Mouse (Mus musculus): ENCODE measurements around the gene Tspan18.

Tspan18 gene

DNA sequence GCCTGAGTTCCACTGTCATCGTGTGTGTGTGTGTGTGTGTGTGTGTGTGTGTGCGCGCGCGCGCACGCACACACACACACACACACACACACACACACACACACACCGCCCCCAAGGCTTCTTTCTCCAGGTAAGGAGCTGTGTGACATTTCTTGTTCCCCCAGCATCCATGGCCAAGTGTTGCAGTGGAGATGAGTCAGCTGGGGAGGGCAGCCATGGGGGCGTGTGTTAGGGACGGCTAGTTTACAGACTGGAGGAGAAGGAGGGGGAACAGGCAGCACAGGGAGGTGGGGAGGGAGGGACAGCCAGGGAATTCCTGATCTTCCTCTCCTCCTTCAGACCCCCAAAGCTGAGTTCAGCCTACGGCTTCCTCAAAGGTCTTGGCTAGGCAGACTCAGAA is 151.4 kb downstream of the Tspan18 start:
- DNase-seq (ENCODE audit: low spot score in 2 of 2) = no peak

DNA sequence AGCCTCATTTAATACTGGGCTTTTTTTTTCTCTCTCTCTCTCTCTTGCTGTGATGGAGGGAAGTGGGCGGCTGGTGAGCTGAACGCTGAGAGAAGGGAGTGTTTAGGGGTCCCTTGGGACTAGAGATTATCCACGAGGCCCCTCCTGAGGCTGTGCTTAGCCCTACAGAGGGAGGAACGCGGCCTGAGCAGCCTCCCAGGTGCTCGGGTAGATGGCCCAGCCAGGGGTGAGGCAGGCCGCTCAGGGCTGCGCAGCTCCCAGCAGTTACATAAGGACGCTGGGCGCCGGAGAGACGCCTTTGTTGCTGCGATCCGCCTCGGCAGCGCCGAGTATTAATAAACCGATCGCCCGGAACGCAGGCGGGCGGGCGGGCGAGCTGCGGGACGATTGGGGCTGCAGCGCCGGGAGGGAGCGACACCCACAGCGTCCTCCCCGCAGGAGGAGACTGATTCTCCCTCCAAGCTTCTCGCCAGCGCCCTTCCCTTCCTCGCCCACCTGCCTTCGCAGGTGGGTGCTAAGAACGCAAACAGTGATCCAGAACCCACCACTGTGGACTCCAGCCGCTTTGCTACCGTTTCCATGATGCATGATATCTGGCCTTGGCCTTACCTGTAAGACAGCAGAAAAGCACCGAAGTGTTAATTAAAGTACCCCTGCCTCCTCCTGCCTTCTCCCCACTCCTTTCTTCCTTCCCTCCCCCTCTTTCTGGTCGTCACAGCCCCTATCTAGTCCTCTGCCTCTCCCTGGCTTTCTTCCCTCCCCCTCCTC is 154.0 kb downstream of the Tspan18 start:
- peak; percentile 56 to 71 for DNase-seq (ENCODE audit: low spot score in 2 of 2)

DNA sequence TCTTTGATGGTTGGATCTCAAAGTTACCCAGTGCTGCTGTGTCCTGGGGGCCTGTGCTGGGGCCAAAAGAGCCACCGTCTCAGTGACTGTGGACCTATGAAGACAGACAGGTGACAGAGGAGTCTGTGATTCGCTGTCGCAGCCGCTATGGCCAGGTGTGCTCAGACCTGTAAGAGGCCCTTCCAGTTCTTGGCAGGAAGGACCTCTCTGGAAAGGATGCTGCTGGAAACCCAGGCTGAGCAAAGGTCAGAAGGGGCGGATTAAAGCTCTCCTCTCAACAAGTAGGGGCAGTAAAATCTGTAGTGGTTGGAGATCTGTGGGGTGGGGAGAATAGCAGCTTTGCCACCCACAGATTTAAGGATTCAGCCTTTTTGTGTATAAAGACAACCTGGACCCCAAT is 154.7 kb downstream of the Tspan18 start:
- no peak for DNase-seq (ENCODE audit: low spot score in 2 of 2)

DNA sequence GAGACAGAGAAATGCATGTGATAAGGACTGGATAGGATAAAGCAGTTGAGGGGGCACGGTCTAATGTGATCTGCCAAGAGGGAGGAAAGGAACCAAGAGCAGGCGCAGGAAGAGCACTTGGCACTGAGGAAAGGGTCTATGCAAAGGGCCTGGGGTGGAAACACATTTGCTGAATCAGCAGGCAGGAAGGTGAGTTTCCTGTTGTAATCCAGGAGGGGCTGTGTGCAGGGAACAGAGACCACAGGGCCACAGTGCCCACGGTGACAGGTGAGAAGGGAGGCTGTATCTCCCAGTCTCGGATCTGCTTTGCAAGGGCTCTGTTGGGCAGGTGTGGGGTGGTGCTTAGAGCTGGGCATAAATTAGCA is 156.0 kb downstream of the Tspan18 start:
- DNase-seq (ENCODE audit: low spot score in 2 of 2) = no peak

DNA sequence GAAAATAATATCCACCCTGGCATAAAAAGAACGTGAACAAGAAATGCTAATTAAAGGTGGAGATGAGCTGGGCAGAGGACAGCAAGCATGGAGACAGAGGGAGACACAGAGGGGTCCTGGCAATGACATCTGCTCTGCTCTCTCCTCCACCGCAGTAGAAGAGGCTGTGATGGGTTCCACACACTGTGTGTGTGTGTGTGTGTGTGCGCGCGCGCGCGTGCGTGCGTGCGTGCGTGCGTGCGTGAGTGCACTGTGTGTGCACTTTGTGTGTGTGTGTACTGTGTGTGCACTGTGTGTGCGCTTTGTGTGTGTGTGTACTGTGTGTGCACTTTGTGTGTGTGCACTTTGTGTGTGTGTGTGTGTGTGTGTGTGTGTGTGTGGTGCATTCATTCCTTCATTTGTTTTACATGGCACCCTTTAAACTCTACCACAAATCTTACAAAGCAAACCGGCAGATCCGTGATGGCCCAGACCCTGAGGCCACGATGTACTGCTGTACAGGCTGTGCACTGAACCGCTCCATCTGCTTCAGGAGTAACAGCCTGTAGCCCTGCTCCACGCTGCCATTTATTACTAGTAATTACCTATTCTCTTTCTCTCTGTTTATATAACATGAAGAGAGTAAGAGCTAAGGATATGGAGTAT is 156.5 kb downstream of the Tspan18 start:
- no peak for DNase-seq (ENCODE audit: low spot score in 2 of 2)

DNA sequence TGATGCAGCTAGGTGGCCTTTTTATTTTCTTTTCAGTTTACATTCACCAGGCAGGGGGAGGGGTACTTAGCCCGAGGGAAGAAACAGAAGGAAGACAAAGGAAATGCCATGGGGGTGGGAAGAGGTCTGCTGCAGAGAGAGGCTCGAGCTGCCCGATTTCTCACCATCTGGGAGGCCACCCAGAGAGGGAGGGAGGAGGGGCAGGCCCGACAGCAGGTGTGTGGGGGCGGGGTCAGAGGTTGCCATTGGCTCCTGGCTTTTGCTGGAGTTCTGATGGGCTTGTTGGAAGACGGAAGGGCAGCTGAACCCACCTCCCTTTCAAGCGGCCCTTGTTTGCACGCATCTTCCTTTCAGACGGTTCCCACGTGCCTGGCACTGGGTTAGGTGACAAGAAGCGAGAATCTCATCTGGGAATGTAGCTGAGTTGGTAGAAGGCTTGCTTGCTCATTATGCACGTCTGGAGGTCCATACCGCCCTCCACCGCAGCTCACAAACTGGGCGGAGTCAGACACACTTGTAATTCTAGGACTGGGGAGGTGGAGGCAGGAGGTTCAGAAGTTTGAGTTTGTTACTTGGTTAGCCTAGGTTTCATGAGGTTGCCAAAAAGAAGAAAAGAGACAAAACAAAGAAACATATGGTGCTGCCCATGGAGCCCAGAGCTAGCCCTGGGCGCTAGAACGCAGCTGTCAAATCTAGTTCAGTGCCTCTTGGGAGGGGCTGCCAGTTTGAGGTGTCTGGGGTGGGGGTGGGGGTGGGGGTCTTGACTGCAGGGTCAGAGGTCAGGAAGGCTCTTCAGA is 157.2 kb downstream of the Tspan18 start:
- DNase-seq (ENCODE audit: low spot score in 2 of 2) = no peak

DNA sequence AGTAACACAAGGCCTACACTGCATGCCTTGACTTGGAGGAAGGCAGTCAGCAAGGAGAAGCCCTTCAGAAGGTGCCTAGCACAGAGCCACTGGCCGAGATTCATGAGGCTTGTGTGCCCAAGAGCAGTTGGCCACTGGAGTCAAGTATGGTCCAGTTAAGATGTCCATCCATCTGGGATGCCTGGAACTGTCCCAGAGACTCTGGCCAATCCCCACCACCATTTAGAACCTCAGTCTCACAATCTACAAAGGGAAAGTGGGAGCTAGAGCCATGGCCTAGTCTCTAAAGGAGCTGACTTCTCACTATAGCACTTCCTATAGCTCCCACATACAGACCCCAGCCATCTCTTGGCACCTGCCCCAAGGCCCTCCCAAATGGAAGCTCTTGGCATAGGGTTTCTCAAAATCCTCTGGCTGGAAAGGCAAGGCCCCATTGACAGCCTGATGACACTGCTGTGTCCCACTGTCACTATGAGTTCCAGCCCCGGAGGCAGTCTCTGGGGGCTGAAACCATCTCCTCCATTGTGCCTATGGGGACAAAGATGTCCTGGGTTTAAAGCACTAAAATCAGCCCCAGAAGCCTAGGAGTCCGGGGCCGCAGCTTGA is 158.0 kb downstream of the Tspan18 start:
- DNase-seq (ENCODE audit: low spot score in 2 of 2) = no peak

DNA sequence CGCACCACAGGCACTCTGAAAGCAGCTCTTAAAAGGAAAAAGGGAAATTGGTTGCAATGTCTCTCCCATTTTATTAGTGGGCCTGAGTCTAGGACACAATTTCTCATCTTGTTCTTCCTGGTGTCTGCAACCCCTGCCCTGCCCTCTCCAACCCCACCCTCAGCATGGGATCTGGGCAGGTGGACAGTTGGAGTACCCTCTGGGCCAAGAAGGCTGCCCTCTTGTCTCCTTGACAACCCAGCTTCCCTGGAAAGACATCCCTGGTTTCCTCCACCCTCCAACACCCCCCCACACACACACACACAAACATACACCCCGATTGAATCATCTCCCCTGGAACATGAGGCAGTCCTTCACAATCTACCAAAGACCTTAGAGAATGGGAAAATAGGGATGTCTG is 158.6 kb downstream of the Tspan18 start:
- no peak for DNase-seq (ENCODE audit: low spot score in 2 of 2)

DNA sequence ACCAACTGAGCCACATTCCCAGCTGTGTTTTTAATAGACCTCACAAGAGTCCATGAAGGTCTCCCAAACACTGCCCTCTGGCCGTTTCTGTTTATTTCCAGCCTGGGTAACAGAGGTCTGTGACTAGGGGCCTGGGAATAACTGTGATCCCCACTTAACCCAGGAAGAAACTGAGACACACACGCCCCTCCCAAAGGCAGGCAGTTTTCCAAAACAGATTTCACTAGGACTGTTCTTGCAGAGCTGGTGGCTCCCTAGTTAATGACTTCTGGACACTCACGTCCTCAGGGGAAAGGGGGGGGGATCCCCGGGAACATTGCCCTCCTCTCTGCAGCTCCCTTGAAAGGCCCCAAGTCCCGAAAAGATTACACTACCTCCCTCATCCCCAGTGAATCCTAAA is 159.0 kb downstream of the Tspan18 start:
- no peak for DNase-seq (ENCODE audit: low spot score in 2 of 2)

DNA sequence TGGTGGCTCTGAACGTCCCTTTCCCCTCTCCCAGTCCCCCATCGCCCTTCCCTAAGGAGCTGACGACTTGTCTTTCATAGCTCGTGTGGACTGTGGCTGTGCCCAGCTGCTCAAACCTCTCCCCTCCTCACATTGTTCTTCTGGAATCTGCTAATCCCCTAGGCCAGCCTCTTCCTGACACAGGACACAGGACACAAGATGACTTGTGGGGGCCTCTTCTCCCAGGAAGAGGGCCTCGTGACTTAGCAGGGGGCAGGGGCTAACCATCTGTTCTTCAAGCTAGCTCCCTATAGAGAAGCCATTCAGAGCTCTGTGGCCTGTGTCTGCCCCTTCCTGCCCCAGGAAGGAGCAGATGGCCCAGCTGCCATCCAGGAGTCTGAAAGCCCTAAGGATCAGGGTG is 160.1 kb downstream of the Tspan18 start:
- DNase-seq (ENCODE audit: low spot score in 2 of 2) = no peak

DNA sequence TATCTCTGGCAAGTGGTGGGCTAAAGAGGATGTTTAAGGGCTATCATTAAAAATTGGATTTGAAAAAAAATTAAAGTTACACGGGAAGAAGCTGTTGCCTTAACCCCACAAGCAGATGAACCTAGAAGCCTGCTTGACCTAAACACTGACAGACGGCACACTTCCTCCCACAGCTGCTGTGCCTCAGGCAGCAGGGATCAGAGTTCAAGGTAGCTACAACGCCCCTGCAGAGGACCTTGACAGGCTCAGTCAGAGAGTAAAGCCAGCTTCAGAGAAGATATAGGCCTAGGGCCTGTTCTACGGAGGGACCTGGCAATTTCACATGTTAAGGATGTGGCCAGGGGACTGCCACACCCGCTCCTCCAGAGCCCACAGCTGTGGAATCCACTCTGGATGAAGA is 161.8 kb downstream of the Tspan18 start:
- DNase-seq (ENCODE audit: low spot score in 2 of 2) = no peak

DNA sequence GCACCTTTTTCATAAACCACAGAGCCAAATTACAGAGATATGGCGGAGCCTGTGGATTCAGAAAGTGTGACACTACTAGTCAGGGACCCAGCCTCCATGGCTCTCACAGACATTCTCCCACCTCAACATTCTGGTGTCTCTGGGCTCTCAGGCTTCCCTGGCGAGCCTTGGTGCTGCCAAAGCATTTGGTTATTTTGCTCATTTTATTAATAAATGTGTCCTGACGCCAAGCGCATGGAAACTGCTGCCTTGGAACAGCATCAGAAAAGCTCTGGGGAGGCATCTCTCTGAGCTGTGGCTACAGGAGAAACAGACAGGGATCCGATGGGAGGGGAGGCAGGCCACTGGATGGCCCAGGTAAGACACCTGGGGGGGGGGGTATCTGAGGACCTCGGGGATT is 162.4 kb downstream of the Tspan18 start:
- no peak for DNase-seq (ENCODE audit: low spot score in 2 of 2)

DNA sequence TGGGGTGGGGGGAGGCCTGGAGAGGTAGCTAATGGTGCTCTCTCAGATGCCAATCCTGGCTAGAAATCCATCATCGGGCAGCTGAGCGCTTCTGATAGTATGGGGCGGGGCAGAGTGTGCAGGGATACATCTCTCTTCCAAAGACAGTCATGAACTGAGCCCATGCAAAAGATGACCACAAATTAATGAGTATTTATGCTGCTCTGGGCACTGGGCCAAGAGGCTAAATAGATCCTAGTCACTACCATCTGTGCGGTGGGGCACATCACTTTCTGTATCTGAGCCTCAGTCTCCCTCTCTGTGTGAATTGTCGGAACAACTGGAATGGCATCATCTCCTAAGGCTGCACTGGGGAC is 163.5 kb downstream of the Tspan18 start:
- no peak for DNase-seq (ENCODE audit: low spot score in 2 of 2)

DNA sequence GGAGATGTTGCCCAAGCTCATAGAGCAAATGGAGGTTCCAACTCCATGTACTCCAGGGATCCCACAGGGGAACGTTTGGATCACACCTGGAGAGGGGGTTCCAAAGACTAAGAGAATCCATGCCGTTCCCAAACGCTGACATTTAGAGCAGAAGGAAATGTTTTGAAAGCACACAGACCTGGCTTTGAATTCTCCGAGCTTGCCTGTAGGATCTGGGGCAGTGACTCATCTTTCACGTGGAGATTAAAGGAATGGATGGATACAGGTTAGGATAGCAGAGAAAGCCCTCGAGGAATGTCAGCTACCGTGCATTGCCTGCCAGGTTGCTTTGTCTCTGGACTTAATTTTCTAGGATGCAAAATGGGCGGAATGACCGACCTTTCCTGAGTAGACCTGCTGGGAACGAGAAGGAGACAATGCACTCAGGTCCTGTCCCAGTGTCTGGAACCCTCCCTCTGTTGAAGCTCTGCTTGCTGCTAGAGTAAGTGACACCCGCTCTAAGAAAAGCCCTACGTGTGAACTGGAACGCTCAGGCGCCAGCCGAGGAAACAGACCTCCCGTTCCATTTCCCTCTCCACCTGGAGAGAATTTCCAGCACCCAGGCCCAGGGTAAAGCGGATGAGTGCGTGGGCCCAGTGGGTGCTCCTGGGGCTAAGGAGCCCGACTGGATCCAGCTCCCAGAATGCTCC is 164.0 kb downstream of the Tspan18 start:
- DNase-seq (ENCODE audit: low spot score in 2 of 2) = peak in 1 of 2 experiments; percentile 50

DNA sequence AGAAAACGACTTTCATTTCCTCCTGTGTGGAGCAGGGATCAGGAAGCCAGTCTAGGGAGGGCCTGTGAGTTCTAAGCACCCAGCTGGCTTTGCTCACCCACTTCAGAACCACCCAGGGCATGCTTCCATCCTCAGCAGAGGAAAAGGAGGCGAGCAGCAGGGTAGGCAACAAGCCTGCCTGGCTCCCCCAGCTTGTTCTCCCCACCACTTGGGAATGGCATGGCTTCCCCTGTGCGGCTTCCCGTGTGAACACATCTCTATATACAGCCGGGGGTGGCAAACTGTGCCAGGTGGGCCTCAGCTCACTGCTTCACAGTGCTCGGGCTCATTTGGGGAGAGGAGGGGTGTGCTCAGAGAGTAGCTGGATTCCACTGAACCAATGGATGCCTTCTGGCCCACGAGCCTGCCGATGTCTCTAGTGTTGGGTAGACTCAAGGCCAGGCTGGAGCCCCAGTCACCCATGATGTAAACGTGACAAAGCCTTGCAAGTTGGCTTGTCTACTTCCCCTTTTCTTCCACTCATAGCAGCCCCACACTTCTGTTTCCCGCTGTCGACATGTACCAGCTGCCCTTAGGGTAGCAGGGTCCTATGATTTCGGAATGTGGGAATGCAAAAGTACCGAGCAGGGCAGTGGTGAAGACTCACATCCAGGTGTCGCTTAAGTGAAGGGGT is 167.4 kb downstream of the Tspan18 start:
- DNase-seq (ENCODE audit: low spot score in 2 of 2) = peak in 1 of 2 experiments; percentile 55

DNA sequence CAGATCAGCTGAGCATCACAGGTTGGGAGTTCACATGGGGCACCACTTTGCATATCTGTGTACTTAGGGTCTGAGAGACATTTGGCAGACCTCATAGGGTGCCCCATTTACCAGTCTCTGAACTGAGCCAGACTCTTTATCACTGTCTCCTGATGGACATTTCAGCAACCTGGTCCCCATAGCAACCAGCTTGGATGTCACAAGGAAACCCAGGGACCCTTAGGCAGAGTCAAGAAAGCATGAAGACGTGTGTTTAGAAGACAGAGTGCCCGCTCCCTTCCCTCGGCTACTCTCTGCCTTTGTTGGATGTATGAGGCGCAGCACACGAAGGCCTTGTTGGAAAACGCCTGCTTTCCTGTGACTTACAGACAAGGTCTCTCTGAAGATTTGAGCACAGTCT is 168.0 kb downstream of the Tspan18 start:
- DNase-seq (ENCODE audit: low spot score in 2 of 2) = no peak

DNA sequence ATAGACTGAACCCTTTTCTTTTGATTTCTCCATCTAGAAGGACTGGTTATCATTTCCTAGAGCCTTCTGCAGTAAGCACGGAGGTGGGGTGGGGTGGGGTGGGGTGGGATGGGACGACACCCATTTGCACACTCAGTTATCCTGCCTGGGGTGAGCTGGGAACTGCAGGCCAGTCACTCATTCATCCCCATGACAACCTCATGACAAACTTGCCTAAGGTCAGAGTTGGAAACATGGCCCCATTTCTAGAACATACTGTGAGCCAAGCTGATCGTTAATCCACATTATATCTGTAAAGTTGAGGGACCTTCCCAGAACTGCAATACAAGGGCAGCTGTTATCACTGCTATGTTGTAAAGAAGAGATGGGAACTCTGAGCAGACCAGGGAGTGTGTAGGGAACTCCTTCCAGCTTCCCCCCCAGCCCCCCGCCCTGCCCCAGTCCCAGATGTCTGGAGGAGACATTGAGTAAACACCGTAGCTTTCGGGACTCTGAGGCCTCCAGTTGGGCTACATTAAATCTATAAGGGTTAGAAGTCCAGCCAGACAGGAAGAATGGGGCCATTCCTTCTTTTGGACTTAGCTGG is 170.5 kb downstream of the Tspan18 start:
- DNase-seq (ENCODE audit: low spot score in 2 of 2) = no peak

DNA sequence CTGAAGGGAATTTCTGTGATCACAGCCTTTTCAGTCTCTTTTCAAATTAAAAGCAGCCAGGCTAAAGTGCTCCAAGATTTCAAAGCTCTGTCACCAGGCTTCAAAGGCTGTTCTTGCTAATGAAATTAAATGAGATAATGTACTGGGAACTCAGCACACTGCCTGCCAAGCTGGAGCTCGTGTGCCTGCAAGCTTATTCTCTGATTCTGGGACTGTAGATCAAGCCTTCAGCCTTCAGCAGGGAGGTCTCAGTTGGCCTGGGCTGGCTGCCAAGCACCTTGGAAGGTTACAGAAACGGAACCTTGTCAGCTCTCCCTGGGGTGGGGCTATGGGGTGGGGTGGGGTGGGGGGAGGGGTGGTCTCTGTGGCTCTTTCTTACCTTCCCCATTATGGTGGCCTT is 171.0 kb downstream of the Tspan18 start:
- no peak for DNase-seq (ENCODE audit: low spot score in 2 of 2)

DNA sequence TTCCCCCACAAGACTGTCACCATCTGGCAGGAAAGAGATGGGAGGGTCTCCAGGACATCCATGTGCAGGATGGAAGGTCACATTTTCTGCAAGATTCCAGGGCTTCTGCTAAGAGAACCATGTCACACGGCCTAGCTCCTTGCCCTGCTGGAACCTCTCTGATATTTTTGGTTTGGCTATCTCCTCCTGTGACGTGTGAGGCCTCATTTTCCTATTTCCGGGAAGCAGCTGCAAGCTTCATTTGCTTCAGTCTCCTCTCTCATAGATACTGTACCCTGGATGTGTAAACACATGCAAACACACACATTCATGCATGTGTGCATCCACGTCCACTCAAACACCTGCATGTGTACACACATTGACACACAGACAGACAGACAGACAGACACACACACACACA is 171.5 kb downstream of the Tspan18 start:
- DNase-seq (ENCODE audit: low spot score in 2 of 2) = no peak

DNA sequence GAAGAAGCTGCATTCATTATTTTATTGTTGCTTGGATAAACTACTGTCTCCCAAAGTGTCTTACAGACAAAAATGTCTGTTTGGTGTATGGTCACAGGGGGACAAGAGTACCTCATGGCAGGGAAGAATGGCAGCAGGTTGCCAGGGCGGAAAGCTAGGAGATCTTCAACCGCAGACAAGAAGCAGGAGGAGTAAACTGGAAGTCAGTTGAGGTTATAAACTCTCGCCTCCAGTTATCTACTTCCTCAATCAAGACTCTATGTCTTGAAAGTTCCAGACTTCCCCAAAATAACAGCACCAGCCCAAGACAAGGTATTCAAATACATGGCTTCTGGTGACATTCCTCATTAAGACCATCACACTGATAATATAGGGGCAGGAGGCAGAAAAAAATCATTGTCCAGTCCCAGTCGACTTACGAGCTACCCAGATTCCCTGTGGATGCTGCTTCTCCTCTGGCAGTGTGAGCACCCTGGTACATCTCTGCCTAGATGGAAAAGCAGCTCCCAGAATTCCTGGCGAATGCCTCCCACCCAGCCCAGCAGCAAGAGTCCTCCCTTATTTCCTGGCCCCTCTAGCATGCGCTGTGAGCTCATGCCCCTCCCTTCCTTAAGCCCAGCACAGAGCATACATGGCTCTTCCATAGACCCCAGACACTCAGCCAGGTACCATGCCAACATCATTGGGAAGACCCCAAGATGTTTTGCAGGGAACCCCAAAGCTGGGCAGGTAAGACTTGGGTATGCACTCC is 172.2 kb downstream of the Tspan18 start:
- no peak for DNase-seq (ENCODE audit: low spot score in 2 of 2)
